Mouse (Mus musculus) midbrain, embryonic 16.5 days (tissue): ENCODE measurements around the gene Mrpl3. TPM values are rescaled to one million over a fixed set of nuclear protein-coding genes. Genes with fewer than 3 reads are reported as not detected.
"Not testable (repeated sequence)": the region's sequence is repeated elsewhere in the genome, so short reads cannot be mapped to it uniquely, and the experiment has no call there.

Experiments used
- ATAC-seq: fragments of 200-750 bp; cut with Nextera tagmentation; 2 replicates; pipeline ENCODE4 v1.8.0; 2017; ENCODE audit warnings: moderate TSS enrichment
- H3K27ac ChIP-seq: fragments of 300-500 bp; sonication (generic); 2 replicates; pipeline ENCODE4 v1.5.1; 2014; ENCODE audit warnings: mild to moderate bottlenecking, low read length, mixed read lengths
- H3K27me3 ChIP-seq: fragments of 300-500 bp; sonication (generic); 2 replicates; pipeline ENCODE4 v1.6.1; 2014; ENCODE audit warnings: low read depth, low read length, mixed read lengths; ENCODE audit not compliant: control insufficient read depth, insufficient read depth
- H3K36me3 ChIP-seq: fragments of 300-500 bp; sonication (generic); 2 replicates; pipeline ENCODE4 v1.6.1; 2014; ENCODE audit warnings: mild to moderate bottlenecking, low read length, moderate library complexity, mixed read lengths; ENCODE audit not compliant: control insufficient read depth, insufficient read depth
- H3K4me1 ChIP-seq: fragments of 300-500 bp; sonication (generic); 2 replicates; pipeline ENCODE4 v1.6.1; 2014; ENCODE audit warnings: mild to moderate bottlenecking, low read length, mixed read lengths; ENCODE audit not compliant: control insufficient read depth, insufficient read depth
- H3K4me2 ChIP-seq: fragments of 300-500 bp; sonication (generic); 2 replicates; pipeline ENCODE4 v1.6.1; 2014; ENCODE audit warnings: mild to moderate bottlenecking, low read length, mixed read lengths
- H3K4me3 ChIP-seq: fragments of 300-500 bp; sonication (generic); 2 replicates; pipeline ENCODE4 v1.5.1; 2014; ENCODE audit warnings: low read depth, mild to moderate bottlenecking, low read length, moderate library complexity, mixed read lengths
- H3K9ac ChIP-seq: fragments of 300-500 bp; sonication (generic); 2 replicates; pipeline ENCODE4 v1.6.1; 2014; ENCODE audit warnings: low read depth, low read length, mixed read lengths
- H3K9me3 ChIP-seq: fragments of 300-500 bp; sonication (generic); replicated peaks from 2 replicates; pipeline ENCODE4 v1.6.1; 2014; ENCODE audit warnings: mild to moderate bottlenecking, low read length, mixed read lengths; ENCODE audit not compliant: control insufficient read depth, poor library complexity, severe bottlenecking
- WGBS: fragments of 180-500 bp; shearing (Covaris S2); extraction: QIAGEN DNeasy Blood & Tissue Kit; methylation state at CpG from one replicate; pipeline ENCODE4 v1.1.7; 2014; 5-methylcytosine and 5-hydroxymethylcytosine counted together
- polyA plus RNA-seq: library from polyadenylated mRNA; unstranded; fragments of >200 nt; fragmentation: Nextera tagmentation; extraction: Ambion mirVana; gene quantifications from 2 replicates; pipeline ENCODE4 v1.2.1, GENCODE M21; 2015

Gene Mrpl3
- polyA plus RNA-seq, 1 experiment from 2014 or later = 86.6 TPM

- Histone ChIP-seq H3K4me3 (no peak overlapping the region), H3K36me3 (no peaks in the 10 kb centered on the region), H3K9me3 (no peaks in the 10 kb centered on the region), H3K4me2 (no peak overlapping the region), H3K9ac (no peak overlapping the region), H3K4me1 (no peaks in the 10 kb centered on the region), H3K27ac (no peak overlapping the region), H3K27me3 (no peaks in the 10 kb centered on the region)
- 70% methylated on average over 1 of the region's 1 CpGs for WGBS
- ATAC-seq = no peak
Measured at GRCm38 (mm10) chr9:105101911-105102310, 48.9 kb downstream of the Mrpl3 start.

- H3K27ac ChIP-seq = no peak overlapping the region
- ATAC-seq = no peak
- H3K27me3 ChIP-seq = no peaks in the 10 kb centered on the region
- no peaks in the 10 kb centered on the region for H3K36me3 ChIP-seq
- H3K4me1 ChIP-seq = no peaks in the 10 kb centered on the region
- no peak overlapping the region for H3K4me3 ChIP-seq
- H3K4me2 ChIP-seq = no peak overlapping the region
- no peaks in the 10 kb centered on the region for H3K9me3 ChIP-seq
- WGBS = 84% methylated on average over 5 of the region's 5 CpGs
- no peak overlapping the region for H3K9ac ChIP-seq
Measured at GRCm38 (mm10) chr9:105103893-105104292, 50.9 kb downstream of the Mrpl3 start.

DNA sequence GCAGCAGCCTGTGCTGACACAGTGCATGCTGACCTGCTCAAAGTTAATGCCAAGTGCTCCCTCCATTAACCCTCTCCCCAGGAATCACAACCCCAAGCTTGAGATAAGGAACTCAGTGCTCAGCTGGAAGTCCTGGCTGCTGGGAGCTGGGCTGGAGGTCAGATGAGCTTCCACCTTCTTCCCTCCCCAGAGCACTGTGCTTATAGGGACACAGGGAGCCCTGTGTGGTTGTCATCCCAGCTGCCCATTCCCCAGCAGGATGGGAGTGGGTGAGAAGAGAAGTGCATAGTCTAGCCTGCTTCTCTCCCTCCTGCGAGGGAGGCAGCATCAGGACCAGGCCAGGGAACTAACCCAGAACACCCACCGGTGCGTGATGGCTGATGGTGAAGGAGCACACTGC is 72.2 kb downstream of the Mrpl3 start:
- H3K4me3 ChIP-seq, H3K9me3 ChIP-seq, H3K36me3 ChIP-seq, H3K27ac ChIP-seq, H3K4me2 ChIP-seq, H3K9ac ChIP-seq, H3K4me1 ChIP-seq, ATAC-seq, H3K27me3 ChIP-seq: not testable (repeated sequence)
- WGBS = 100% methylated on average over 2 of the region's 3 CpGs

Other genes starting within 250 kb of the Mrpl3 start
- gene Nudt16, start 78.6 kb downstream of the Mrpl3 start, polyA plus RNA-seq = 29.4 and 31.1 TPM in 2 replicates
- gene 1700080E11Rik, start 91.9 kb downstream of the Mrpl3 start, polyA plus RNA-seq = not detected in 2 replicates